Mouse (Mus musculus): ENCODE data around the gene Gm3468.
"Not testable (repeated sequence)": the region's sequence is repeated elsewhere in the genome, so short reads cannot be mapped to it uniquely, and the experiment has no call there.

Gm3468 gene

GRCm38 (mm10) chr14:6108272-6108925, at the start of gene Gm3468:
TSS of gene Gm3468 (minus strand) at chr14:6108665.
- DNase-seq, result peak; percentile 58 to 73

DNA sequence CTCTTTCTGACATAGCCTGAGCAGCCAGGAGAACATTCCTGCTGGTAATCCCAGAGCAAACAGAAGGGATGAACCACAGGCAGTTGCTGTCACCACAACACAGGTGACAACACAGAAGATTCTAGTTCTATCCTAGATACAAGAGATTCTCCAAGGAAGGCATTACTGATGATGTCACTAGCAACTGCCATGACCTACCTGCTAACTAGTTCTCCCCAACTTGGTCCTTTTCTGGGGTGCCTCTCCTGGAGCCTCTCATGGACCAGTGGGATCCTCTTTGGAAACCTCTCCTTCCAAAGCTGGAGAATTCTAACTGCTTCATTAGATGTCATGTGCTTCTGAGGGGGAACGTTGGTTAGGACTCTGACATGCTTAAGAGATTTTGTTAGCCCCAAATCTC, 17.2 kb upstream of the Gm3468 start, which contains the start of gene Gm3476:
Gm3476 (minus strand) TSS at position 101 of the 400 bp plus-strand sequence.
- DNase-seq, result not testable (repeated sequence)

DNA sequence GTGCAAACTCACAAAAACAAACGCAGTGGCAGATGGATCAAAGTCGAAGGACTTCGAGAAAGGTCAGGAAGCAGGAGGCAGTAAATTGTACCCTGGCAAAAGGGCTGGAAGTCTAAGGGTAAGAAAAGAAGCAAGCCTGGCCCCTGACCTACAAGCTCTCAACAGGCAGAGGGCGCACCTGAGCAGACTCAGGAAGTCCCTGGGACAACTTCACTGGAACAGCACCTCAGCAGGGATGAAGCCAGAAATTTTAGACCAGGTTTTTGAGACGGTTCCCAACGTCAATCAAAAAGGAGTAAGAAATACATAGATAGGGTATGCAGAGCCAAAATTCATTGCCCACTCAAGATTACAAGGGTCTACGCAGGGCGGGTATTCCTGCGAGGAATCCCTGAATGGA, 965 bp downstream of the Gm3468 start:
- DNase-seq, result peak in 1 of 2 experiments; percentile 5

- DNase-seq, result not testable (repeated sequence)
Measured at GRCm38 (mm10) chr14:6093842-6094241, 14.6 kb downstream of the Gm3468 start, which contains the start of gene Gm8206. TSS of gene Gm8206 (minus strand) at chr14:6093942.

DNA sequence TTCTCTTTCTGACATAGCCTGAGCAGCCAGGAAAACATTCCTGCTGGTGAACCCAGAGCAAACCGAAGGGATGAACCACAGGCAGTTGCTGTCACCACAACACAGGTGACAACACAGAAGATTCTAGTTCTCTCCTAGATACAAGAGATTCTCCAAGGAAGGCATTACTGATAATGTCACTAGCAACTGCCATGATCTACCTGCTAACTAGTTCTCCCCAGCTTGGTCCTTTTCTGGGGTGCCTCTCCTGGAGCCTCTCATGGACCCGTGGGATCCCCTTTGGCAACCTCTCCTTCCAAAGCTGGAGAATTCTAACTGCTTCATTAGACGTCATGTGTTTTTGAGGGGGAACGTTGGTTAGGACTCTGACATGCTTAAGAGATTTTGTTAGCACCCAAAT, 50.3 kb downstream of the Gm3468 start, which contains the start of gene Gm6337:
Gm6337 (minus strand) TSS at position 101 of the 400 bp plus-strand sequence.
- not testable (repeated sequence) for DNase-seq

Data from cerebellum, postnatal 25 days (tissue).